Mouse (Mus musculus): Measurements from ENCODE around the gene Wfdc10.
"Not testable (repeated sequence)": the region's sequence is repeated elsewhere in the genome, so short reads cannot be mapped to it uniquely, and the experiment has no call there.

The Wfdc10 gene

DNA sequence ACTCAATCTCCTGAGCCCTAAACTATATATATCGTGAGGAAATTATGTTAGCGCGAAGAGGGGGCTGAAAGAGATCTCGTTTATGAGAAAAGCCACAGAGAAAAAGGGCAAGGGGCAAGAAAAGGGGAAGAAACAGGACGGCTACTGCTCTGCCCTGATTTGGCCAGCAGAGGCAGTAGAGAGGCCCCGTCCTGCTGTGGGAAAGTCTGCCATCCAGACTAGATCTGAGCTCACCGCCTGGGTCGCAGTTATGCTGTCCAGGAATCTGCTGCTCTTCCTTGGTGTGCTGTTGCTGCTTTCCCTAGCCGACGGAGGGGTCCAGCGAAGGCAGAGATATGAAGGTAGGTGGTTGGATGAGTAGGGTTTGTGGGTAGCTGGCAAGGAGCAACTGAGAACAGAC lies at the start of gene Wfdc10:
TSS of gene Wfdc10 (plus strand) at position 189 of the 400 bp plus-strand sequence.
- CTCF ChIA-PET = interaction anchor here (0.5 to 1.9 kb wide), 68 partner anchors 9 to 1993 kb away, joined by 3 to 15 read pairs (median 4); partner anchors contain the start of genes Acot8 (in 1 of the 4), Eppin (in 1 of the 4), Gm20458 (in 1 of the 4) and Snx21 (in 1 of the 4)
- POLR2A ChIA-PET = interaction anchor here in 3 of 4 experiments (0.5 to 1.3 kb wide), 9 partner anchors 14 to 202 kb away, joined by 3 to 7 read pairs (median 3); partner anchors contain the start of genes Acot8 (in 1 of the 3), Zswim1 (in 1 of the 3) and Zswim3 (in 1 of the 3)

DNA sequence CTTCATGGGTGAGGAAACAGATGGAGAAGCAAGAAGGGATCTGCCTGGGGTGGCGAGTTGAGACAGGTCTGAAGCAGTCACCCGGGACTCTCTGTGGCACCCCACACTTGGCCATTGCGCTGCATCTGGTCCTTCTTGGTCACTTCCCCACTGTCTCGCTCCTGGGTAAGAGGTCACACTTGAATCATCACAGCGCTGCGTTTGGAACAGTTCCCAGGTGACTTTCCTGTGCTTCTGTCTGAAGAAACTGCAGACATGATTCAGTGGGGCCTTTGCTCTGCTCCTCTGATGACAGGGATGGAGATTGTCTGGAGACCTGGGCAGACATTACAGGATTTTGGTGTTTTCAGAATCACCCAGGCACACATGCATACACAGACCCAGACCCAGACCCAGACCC lies 47.1 kb upstream of the Wfdc10 start:
- ChIA-PET CTCF (interaction anchor here in 2 of 4 experiments (0.7 to 0.9 kb wide), 2 partner anchors 17 to 28 kb away, joined by 3 to 4 read pairs; no protein-coding TSS in a partner anchor), POLR2A (interaction anchor here in 1 of 4 experiments (0.6 to 0.8 kb wide), 2 partner anchors 17 to 24 kb away, joined by 3 to 5 read pairs; no protein-coding TSS in a partner anchor)

DNA sequence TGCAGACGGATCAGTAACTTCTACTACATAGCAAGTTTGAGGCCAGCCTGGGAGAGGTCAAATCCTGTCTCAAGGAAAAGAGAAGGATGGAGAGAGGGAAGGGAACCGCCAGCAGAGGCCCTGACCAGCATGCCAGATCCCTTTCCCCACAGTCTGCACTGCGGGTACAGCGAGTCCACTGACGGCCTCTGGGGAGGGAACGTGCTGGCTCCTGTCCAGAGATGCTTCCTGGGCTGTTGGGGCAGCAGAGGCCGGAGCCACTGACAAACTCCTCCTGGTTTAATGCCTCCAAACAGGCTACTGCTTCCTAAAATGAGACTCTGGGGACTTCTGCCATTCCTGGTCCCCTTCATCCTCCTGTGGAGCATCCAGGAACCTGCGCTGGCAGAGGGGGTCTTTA lies 42.4 kb upstream of the Wfdc10 start, which contains the start of the genes Wfdc6b and Wfdc8:
TSS of gene Wfdc6b (plus strand) at position 52 of the 400 bp plus-strand sequence.
TSS of gene Wfdc8 (minus strand) at position 156 of the 400 bp plus-strand sequence.
- POLR2A ChIA-PET = interaction anchor here in 1 of 4 experiments (0.6 kb wide), 1 partner anchor 9 kb away, joined by 3 read pairs; no protein-coding TSS in a partner anchor
- CTCF ChIA-PET = not testable (repeated sequence)

DNA sequence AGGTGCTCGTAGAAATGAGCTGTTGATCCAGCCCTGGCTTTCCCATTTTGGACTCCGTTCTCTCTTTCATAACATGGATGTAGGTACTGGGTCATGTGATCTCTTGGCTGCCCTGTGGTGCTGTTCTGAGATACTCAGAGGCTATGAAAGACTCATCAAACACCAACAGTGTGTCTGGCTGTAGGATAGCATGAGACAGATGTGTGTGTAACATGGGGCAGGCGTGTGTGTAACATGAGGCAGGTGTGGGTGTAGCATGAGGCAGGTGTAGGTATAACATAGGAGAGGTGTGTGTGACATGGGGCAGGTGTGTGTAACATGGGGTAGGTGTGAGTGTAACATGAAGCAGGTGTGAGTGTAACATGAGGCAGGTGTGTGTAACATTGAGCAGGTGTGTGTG lies 40.5 kb upstream of the Wfdc10 start:
- CTCF ChIA-PET = interaction anchor here in 1 of 4 experiments (0.6 kb wide), 2 partner anchors 58 to 212 kb away, joined by 3 read pairs; no protein-coding TSS in a partner anchor
- POLR2A ChIA-PET = interaction anchor here in 1 of 4 experiments (0.5 kb wide), 1 partner anchor 153 kb away, joined by 4 read pairs; no protein-coding TSS in a partner anchor

DNA sequence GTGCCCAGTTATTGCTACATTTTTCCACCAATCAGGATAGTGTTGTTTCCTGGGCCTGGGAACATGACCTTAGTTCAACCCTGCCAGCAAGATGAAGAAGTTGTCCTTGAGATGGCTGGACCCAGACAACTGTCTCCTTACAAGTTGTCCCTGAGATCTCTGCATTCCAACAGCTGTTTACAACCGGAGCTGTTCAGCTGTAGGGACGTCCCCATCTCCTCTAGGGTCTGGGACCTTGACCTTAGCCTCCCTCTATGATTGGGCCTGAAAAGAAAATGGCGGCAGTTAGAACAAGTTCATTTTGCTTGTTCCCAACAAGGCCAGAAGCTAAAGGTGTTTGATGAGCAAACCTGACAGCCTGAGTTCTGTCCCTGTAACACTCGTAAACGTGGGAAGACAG lies 36.8 kb upstream of the Wfdc10 start:
- CTCF ChIA-PET = interaction anchor here in 3 of 4 experiments (0.6 to 1.0 kb wide), 3 partner anchors 37 to 209 kb away, joined by 3 to 4 read pairs (median 3); partner anchors contain the start of genes Wfdc10 (in 1 of the 3) and Wfdc9 (in 1 of the 3)
- POLR2A ChIA-PET = interaction anchor here in 2 of 4 experiments (0.6 to 0.7 kb wide), 2 partner anchors 631 to 1276 kb away, joined by 3 to 4 read pairs; no protein-coding TSS in a partner anchor

DNA sequence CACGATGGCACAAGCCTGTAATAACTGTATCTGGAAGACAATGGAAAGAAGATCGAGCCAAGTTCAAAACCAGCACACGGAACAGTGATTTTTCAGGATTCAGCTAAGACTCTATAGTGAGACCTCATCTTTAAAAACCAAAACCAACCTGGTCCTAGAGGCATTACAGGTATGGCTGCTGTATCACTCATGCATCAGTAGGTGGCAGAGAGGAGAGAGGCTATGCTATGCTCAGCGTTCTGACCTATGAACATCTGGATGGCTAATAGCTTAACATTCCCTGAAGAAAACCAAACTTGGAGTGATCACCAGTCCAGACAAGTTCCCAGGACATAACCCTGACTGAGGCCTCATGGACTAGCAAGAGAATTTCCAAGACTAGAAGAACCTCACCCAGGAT lies 34.1 kb upstream of the Wfdc10 start:
- ChIA-PET POLR2A (no interaction called here), CTCF (interaction anchor here in 2 of 4 experiments (0.6 to 1.0 kb wide), 2 partner anchors 34 to 102 kb away, joined by 3 read pairs; partner anchors contain the start of genes Wfdc10 (in 1 of the 2) and Wfdc9 (in 1 of the 2))

DNA sequence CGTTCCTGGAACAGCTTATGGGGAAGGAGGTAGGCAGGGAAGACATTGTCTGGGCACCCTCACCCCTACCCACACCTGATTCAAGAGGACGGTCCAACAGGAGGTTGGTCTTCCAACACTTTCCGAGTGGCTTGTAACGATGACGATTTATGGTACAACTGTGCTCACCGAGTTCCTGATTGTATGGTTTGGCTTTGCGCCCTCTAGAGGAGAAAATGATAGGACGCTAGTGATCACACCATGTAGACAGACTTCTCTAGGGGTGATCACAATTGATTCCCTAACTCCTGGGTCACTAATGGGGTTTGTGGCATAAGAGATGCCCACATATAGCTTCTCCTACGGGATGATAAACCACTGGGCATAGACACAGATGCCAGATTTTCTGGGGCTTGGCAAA lies 20.6 kb upstream of the Wfdc10 start:
- ChIA-PET POLR2A (interaction anchor here in 2 of 4 experiments (0.7 to 1.0 kb wide), 2 partner anchors 165 to 192 kb away, joined by 3 read pairs; no protein-coding TSS in a partner anchor), CTCF (interaction anchor here in 1 of 4 experiments (0.9 to 1.5 kb wide), 3 partner anchors 21 to 165 kb away, joined by 3 to 4 read pairs (median 4); partner anchors contain the start of genes Wfdc10 and Wfdc9)

DNA sequence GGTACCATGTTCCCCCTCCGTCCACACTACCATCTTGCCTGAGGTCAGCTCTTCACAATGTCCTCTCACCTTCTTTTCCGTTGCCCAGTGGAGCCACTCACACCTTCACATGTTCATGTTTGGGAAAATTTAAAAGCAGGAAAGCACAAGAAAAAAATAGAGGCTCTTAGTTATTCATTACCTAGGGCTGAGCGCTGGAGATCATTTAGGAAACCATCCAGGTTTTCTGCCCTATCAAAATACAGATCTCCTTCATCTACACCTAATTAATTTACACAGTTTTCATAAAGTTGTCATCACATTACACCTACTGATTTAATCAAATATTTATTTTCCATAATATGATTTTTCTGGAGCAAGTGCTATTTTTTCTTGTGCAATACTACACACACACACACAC lies 17.1 kb upstream of the Wfdc10 start, which contains the start of gene Wfdc16:
TSS of gene Wfdc16 (minus strand) at position 101 of the 400 bp plus-strand sequence.
- ChIA-PET POLR2A (interaction anchor here in 1 of 4 experiments (1.0 kb wide), 1 partner anchor 13 kb away, joined by 5 read pairs; no protein-coding TSS in a partner anchor), CTCF (no interaction called here)

DNA sequence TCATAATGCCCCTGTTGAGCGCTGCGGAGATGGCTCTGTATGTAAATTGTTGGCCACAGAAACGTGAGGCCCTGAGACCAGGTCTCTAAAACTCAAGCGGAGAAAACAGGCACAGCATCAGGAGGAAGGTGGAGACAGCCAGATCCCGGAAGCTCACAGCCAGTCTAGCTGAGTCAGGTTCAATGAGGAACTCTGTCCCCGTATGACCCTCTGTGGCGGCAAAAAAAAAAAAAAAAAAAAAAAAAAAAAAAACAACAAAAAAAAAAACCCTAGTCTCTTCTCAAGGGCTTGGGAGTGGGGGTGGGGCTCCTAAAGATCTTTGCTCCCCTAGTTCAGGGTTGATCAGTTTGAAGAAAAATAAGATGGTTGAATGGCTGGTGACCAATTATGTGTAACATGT lies 14.7 kb upstream of the Wfdc10 start:
- CTCF ChIA-PET = interaction anchor here (0.6 to 2.7 kb wide), 12 partner anchors 15 to 245 kb away, joined by 3 to 12 read pairs (median 5); partner anchors contain the start of genes Wfdc10 (in 4 of the 4) and Wfdc9 (in 4 of the 4)
- POLR2A ChIA-PET = interaction anchor here in 3 of 4 experiments (0.6 to 2.0 kb wide), 5 partner anchors 15 to 569 kb away, joined by 3 to 7 read pairs (median 3); partner anchors contain the start of genes Wfdc10 (in 3 of the 3) and Wfdc9 (in 3 of the 3)

DNA sequence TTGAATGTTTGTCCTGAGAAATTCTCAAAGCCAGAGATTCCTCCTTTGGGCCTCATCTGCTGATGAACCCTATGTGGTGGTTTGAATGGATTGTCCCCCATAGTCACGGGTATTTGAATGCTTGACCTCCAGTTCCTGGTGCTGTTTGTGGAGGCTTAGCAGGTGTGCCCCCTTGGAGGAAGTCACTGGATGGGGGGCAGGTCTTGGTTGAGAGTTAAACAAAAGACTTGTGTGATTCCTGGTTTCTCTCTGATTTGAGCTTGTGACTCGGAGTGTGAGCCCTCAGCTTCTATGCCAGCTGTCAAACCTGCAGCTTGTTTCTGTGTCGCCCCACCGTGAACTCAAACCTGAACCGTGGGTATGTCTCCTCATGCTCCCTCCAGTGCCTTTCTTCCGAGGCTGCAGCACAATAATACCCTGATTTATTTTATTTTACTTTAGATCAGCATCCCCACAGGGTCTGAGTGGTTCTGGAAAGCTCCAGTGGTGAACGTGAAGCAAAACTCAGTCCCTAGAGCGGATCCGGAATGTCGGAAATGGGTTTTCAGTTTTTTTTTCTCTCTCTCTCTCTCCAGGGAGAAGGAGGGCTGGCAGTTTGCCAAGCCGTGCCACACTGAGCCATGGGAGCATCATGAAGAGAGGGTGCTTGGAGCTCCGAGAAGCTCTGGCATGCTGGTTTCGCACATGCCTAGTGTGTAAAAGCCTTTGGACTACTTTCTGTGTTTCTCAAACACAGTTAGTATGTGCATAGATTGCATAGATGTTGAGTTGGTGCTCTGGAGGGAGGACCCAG lies 13.8 kb upstream of the Wfdc10 start:
- POLR2A ChIA-PET = interaction anchor here (0.6 to 2.0 kb wide), 6 partner anchors 14 to 276 kb away, joined by 3 to 7 read pairs (median 3); partner anchors contain the start of genes Wfdc10 (in 2 of the 4), Wfdc9 (in 2 of the 4), Acot8 (in 1 of the 4) and Zswim3 (in 1 of the 4)

DNA sequence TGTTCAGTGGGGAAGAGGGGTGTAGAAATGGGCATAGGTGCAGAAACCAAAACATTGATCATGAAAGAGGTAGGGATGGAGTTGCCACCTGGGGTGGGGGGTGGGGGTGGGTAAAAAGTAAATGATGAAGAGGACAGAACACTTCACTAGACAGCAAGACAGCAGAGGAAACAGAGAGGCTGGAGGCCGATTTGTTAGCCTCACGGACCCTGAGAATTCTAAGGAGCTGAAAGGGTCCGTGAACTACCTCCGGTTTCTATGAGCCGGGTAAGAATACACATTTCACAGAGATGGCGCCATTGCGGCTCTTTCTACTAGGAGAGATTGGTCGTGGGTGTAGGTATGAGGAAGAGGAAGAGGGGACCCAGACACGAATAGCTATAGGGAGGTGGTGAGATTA lies 637 bp downstream of the Wfdc10 start, which contains the start of gene Wfdc9:
TSS of gene Wfdc9 (minus strand) at position 101 of the 400 bp plus-strand sequence.
- ChIA-PET CTCF (interaction anchor here (0.5 to 1.9 kb wide), 64 partner anchors 9 to 549 kb away, joined by 3 to 15 read pairs (median 4); partner anchors contain the start of genes Acot8 (in 1 of the 4), Eppin (in 1 of the 4), Gm20458 (in 1 of the 4) and Snx21 (in 1 of the 4)), POLR2A (interaction anchor here (0.5 to 1.3 kb wide), 9 partner anchors 15 to 166 kb away, joined by 3 to 7 read pairs (median 3); partner anchors contain the start of genes Acot8 (in 1 of the 4), Zswim1 (in 1 of the 4) and Zswim3 (in 1 of the 4))

More for the DNA sequence above, 13.8 kb upstream of the Wfdc10 start:
- CTCF ChIA-PET = interaction anchor here (0.5 to 2.7 kb wide), 11 partner anchors 14 to 276 kb away, joined by 3 to 12 read pairs (median 3); partner anchors contain the start of genes Wfdc10 (in 3 of the 4) and Wfdc9 (in 3 of the 4)

DNA sequence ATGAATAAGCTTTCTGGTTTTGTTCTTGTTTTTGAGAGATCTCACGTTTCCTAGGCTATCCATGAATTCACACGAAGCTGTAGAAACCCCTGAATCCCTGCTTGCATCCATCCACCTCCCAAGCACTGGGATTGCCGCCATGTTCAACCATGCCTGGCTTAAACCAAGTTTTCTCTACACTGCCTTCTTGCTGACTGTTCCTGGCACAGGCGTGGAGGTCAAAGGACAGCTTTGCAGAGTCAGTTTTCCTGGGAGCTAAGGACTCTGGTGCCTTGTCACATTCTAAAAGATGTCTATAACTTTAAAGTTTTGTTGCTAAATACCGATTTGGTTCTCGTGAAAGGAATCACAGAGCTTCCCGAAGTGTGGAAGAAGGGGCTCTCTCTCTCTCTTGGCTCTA lies 9.0 kb downstream of the Wfdc10 start:
- POLR2A ChIA-PET = interaction anchor here in 1 of 4 experiments (0.5 kb wide), 1 partner anchor 1322 kb away, joined by 3 read pairs; no protein-coding TSS in a partner anchor
- CTCF ChIA-PET = interaction anchor here in 1 of 4 experiments (1.0 kb wide), 1 partner anchor 9 kb away, joined by 3 read pairs; the partner anchor contains the start of genes Wfdc10 and Wfdc9

DNA sequence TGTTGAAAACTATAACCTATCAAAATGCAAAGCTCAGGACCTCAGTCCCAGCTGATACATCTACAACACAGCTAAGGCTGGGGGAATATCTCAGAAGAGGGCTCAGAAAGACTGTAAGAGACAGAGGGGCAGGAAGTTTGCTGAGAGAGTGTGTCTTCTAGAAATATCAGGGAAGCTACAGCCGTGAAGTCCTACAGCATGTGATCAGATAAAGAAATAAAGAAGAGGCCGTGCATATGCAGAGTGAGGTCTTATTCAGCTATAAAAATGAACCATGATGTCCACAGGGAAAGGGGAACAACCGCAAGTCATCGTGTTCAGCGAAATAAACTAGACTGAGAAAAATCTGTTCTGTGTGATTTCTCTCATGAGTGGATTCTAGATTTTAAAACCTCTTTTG lies 14.4 kb downstream of the Wfdc10 start:
- CTCF ChIA-PET = interaction anchor here in 2 of 4 experiments (0.6 to 1.2 kb wide), 4 partner anchors 9 to 924 kb away, joined by 3 to 10 read pairs (median 6); partner anchors contain the start of genes Wfdc10 (in 1 of the 2) and Wfdc9 (in 1 of the 2)
- POLR2A ChIA-PET = interaction anchor here in 1 of 4 experiments (0.6 kb wide), 1 partner anchor 476 kb away, joined by 3 read pairs; no protein-coding TSS in a partner anchor

DNA sequence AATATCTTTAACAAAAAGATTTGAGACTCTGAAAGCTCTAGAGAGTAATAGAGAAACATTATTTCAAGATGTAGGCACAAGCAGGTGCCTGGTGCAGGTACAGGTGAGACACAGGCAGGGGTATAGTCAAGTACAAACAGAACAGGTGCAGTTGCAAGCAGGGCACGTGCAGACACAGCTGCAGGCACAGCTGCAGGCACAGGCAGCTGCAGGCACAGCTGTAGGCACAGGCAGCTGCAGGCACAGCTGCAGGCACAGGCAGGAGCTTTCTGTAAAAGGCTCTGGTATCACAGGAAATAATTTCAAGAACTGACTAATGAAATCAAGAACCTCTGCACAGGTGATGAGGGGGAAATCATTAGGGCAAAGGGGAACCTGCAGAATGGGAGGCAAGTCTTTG lies 15.1 kb downstream of the Wfdc10 start:
- ChIA-PET POLR2A (no interaction called here), CTCF (interaction anchor here in 1 of 4 experiments (0.6 kb wide), 1 partner anchor 923 kb away, joined by 10 read pairs; no protein-coding TSS in a partner anchor)

DNA sequence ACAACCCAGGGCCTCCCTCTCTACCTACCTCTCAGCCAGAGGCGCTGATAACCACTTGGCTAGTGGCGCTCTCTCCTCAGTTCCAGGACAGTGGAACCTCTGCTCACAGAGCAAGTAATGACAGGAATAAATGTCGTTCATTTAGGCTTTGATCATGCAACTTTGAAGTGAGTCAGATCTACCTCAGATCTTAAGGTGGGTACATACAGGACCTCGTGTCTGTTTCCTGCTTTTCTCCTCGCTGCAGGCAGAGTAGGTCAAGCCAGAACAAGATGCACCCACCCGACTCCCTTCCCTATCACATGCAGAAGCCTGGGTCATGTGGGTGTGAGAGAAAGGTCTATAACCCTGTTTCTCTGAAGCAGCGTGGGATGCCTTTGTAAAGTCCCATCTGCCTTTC lies 18.1 kb downstream of the Wfdc10 start, which contains the start of gene Wfdc11:
TSS of gene Wfdc11 (minus strand) at position 101 of the 400 bp plus-strand sequence.
- CTCF ChIA-PET = no interaction called here
- POLR2A ChIA-PET = no interaction called here

DNA sequence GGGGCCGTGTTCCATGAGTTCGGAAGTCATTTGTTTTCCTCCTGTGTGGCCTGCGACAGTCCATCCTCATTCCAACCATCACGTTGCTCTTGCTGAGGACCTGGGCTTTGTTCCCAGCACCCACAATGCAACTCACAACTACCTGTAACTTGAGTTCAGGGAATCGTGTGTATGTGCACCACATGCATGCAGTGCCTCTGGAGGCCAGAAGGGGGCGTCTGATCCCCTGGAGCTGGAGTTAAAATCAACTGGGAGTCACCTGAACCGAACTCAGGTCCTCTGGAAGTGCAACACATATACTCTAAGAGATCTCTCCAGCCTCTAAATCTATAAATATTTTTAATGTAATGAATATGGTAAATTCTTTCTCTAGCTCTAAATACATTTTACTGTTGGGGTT lies 20.3 kb downstream of the Wfdc10 start:
- ChIA-PET POLR2A (interaction anchor here in 3 of 4 experiments (0.8 to 1.9 kb wide), 5 partner anchors 23 to 233 kb away, joined by 3 to 5 read pairs (median 3); partner anchors contain the start of genes Acot8 (in 2 of the 3), Zswim3 (in 2 of the 3) and Sdc4 (in 1 of the 3)), CTCF (interaction anchor here (0.6 to 2.8 kb wide), 8 partner anchors 20 to 56 kb away, joined by 3 to 15 read pairs (median 4); partner anchors contain the start of genes Wfdc10 (in 2 of the 4) and Wfdc9 (in 2 of the 4))
